Mouse (Mus musculus) hindbrain, embryonic 13.5 days (tissue): ENCODE measurements around the gene Pla2g3. TPM values are rescaled to one million over a fixed set of nuclear protein-coding genes. Genes with fewer than 3 reads are reported as not detected.

ENCODE experiments used
- ATAC-seq: fragments of 200-750 bp; cut with Nextera tagmentation; 2 replicates; pipeline ENCODE4 v1.8.0; 2017; ENCODE audit warnings: moderate TSS enrichment; ENCODE audit not compliant: low FRiP score
- H3K27ac ChIP-seq: fragments of 300-500 bp; sonication (generic); 2 replicates; pipeline ENCODE4 v1.5.1; 2015; ENCODE audit warnings: inconsistent platforms, mild to moderate bottlenecking, moderate library complexity
- H3K27me3 ChIP-seq: fragments of 300-500 bp; sonication (generic); 2 replicates; pipeline ENCODE4 v1.6.1; 2015; ENCODE audit warnings: mild to moderate bottlenecking, inconsistent platforms
- H3K36me3 ChIP-seq: fragments of 300-500 bp; sonication (generic); 2 replicates; pipeline ENCODE4 v1.6.1; 2015; ENCODE audit warnings: mild to moderate bottlenecking, inconsistent platforms
- H3K4me1 ChIP-seq: fragments of 300-500 bp; sonication (generic); replicated peaks from 2 replicates; pipeline ENCODE4 v1.6.1; 2015; ENCODE audit warnings: inconsistent platforms
- H3K4me2 ChIP-seq: fragments of 300-500 bp; sonication (generic); 2 replicates; pipeline ENCODE4 v1.6.1; 2015; ENCODE audit warnings: inconsistent platforms, mild to moderate bottlenecking, moderate library complexity
- H3K4me3 ChIP-seq: fragments of 300-500 bp; sonication (generic); 2 replicates; pipeline ENCODE4 v1.5.1; 2015; ENCODE audit warnings: mild to moderate bottlenecking, inconsistent platforms
- H3K9ac ChIP-seq: fragments of 300-500 bp; sonication (generic); 2 replicates; pipeline ENCODE4 v1.6.1; 2015; ENCODE audit warnings: mild to moderate bottlenecking, inconsistent platforms
- H3K9me3 ChIP-seq: fragments of 300-500 bp; sonication (generic); 2 replicates; pipeline ENCODE4 v1.6.1; 2016; ENCODE audit warnings: inconsistent platforms
- WGBS: fragments of 180-500 bp; shearing (Covaris S2); methylation state at CpG from one replicate; pipeline ENCODE4 v1.1.7; 2015; 5-methylcytosine and 5-hydroxymethylcytosine counted together
- polyA plus RNA-seq: library from polyadenylated mRNA; unstranded; fragments of >200 nt; fragmentation: Nextera tagmentation; extraction: Ambion mirVana; gene quantifications from 2 replicates; pipeline ENCODE4 v1.2.1, GENCODE M21; 2015

Gene Pla2g3
- polyA plus RNA-seq, 1 experiment from 2014 or later = 0.62 TPM

DNA sequence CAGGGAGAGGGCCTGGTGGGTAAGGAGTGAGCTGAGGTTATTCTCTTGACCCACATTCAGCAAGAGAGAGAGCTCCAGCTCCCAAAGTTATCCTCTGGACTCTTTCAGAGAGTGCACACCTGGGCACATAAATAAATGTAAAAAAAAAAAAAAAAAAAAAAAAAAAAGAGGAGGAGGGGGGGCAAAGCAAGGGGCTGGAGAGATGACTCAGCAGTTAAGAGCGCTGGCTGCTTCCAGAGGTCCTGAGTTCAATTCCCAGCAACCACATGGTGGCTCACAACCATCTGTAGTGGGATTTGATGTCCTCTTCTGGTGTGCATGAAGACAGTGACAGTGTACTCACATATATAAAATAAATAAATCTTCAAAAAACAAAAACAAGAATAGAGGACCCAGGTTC is 9.2 kb downstream of the Pla2g3 start:
- no peaks in the 10 kb centered on the region for H3K36me3 ChIP-seq
- no peak overlapping the region for H3K9ac ChIP-seq
- no peak overlapping the region for H3K4me2 ChIP-seq
- H3K4me1 ChIP-seq = no peaks in the 10 kb centered on the region; the same call in none of the 2 replicates
- H3K4me3 ChIP-seq = no peak overlapping the region
- ATAC-seq = no peak
- no peak overlapping the region for H3K27ac ChIP-seq
- 92% methylated on average over 1 of the region's 1 CpGs for WGBS
- no peaks in the 10 kb centered on the region for H3K9me3 ChIP-seq
- no peaks in the 10 kb centered on the region for H3K27me3 ChIP-seq

DNA sequence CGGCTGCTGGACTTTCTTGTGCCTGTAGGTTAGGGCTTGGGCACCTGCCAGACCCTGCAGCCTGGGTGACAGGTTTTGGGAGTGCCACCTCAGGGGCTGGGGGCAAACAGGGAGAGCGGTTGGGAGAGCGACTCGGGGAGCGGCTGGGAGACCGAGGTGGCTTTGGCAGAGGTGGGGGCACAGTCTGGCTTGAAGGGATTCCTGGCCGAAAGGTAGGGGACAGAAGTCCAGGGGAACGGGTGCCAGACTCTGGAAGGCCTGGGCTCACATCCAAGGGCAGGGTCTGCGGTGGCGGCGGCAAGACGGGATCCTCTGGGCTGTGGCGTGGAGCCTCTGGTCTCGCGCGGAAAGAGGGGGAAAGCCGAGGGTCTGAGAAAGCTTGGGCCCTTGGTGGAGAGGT is 14.0 kb downstream of the Pla2g3 start:
- Histone ChIP-seq H3K4me3 (no peak overlapping the region), H3K9ac (no peak overlapping the region), H3K4me1 (peaks cover 9% of the 10 kb centered on the region), H3K27me3 (no peaks in the 10 kb centered on the region), H3K4me2 (no peak overlapping the region), H3K36me3 (no peaks in the 10 kb centered on the region), H3K27ac (no peak overlapping the region), H3K9me3 (no peaks in the 10 kb centered on the region)
- ATAC-seq = no peak
- WGBS = 84% methylated on average over 17 of the region's 17 CpGs

DNA sequence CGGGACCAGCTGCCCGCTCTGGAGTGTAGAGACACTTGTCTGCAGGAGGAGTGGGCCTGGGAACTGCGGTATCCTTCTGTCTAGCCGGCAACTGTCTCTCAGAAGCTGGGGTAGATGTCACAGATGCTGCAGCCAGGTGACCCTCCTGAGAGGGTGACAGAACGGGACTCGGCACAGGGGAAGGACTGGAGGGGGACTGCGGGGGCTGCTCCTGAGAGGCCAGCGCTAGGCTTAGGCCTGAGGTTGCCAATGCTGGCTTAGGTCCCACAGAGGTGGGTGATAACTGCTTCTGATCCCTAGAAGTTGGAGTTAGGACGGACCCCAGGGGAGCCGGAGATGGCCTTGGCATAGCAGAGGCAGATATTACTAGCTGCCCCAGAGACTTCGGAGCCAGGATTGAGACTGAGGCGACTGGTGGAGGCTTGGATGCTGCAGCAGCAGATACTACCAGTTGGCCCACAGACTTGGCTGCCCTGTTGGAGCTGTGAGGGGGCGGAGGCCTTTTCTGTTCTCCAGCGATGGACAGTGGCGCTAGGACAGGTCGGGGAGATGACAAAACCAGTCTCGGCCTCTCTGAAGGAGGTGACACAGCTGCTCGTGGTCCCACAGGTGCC is 14.5 kb downstream of the Pla2g3 start:
- no peak for ATAC-seq
- H3K9ac ChIP-seq = no peak overlapping the region
- no peak overlapping the region for H3K4me3 ChIP-seq
- peaks cover 9% of the 10 kb centered on the region for H3K4me1 ChIP-seq
- no peaks in the 10 kb centered on the region for H3K27me3 ChIP-seq
- H3K36me3 ChIP-seq = no peaks in the 10 kb centered on the region
- 80% methylated on average over 18 of the region's 18 CpGs for WGBS
- H3K27ac ChIP-seq = no peak overlapping the region
- no peaks in the 10 kb centered on the region for H3K9me3 ChIP-seq
- H3K4me2 ChIP-seq = no peak overlapping the region

DNA sequence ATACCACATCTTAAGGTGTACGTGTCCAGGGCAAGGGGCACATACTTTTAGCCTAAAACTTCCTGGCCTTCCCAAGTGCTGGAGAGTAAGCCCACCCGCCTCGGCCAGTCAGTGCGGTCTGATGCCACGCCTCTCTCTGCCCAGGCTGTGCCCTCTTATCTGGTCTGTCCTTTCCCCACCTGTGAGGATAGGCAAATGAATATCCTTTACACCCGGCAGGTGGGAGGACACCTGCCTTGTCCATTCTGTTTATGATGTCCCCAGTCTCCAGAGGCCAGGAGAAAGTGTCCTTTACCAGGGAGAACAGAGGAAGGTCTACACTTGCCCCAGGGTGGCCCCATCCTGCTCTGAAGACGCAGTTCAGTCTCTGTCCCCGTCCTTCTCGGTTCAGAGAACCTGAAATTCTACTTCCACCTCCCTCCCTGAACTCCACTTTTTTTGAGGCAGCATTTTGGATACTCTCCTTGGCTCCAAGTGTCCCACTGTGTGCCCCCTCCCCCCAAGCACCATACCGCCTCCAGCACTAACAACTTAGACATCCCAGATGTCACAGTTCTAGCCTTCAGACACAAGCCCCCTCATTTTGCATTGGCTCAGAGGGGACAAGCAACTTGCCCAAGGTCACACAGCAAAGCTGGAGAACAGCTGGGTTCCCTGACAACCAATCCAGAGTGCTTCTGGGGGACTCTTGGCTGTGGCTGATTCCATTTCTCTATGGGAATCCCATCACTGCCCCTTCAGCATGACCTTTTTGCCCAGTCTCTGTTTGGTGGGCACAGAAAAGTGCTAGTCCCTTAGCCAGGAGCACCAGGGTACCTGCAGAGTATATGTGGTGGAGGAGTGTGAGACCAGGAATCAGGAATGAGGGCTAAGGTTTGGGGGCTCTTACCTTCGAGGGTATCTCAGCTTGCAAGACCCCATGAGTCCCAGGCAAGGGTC is 15.9 kb downstream of the Pla2g3 start:
- H3K36me3 ChIP-seq = no peaks in the 10 kb centered on the region
- no peaks in the 10 kb centered on the region for H3K27me3 ChIP-seq
- H3K9ac ChIP-seq = peak overlapping the region; percentile 61
- peaks cover 9% of the 10 kb centered on the region for H3K4me1 ChIP-seq
- H3K4me3 ChIP-seq = peak overlapping the region; percentile 34
- ATAC-seq = peak; percentile 41
- WGBS = 73% methylated on average over 11 of the region's 11 CpGs
- peak overlapping the region; percentile 40 for H3K4me2 ChIP-seq
- H3K27ac ChIP-seq = no peak overlapping the region
- H3K9me3 ChIP-seq = no peaks in the 10 kb centered on the region

DNA sequence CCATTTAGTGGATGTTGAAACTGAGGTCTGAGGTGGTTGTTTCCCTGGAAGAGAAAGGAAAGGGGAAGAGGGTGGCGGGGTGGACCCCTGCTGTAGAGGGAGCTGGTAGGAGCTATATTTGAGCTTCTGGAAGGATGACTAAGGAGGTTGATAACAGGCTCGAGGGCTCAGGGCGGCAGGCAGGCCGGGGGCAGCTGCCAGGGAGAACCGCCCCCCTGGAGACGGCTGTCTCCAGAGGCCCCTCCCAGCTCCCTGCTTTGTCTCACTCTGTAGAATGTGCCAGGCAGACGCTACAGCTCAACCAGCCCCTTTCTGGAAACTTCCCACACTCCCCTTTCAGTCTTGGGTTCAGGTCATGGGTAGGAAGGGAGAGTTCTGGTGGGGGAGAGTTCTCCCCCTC is 20.1 kb downstream of the Pla2g3 start:
- ATAC-seq = no peak
- no peak overlapping the region for H3K4me3 ChIP-seq
- peaks cover 9% of the 10 kb centered on the region for H3K4me1 ChIP-seq
- H3K9me3 ChIP-seq = no peaks in the 10 kb centered on the region
- H3K27me3 ChIP-seq = 0 out of 2 replicates have a peak, but pooled peaks cover 2% of the 10 kb centered on the region
- H3K27ac ChIP-seq = no peak overlapping the region
- no peak overlapping the region for H3K9ac ChIP-seq
- H3K36me3 ChIP-seq = no peaks in the 10 kb centered on the region
- H3K4me2 ChIP-seq = no peak overlapping the region
- 68% methylated on average over 7 of the region's 7 CpGs for WGBS

DNA sequence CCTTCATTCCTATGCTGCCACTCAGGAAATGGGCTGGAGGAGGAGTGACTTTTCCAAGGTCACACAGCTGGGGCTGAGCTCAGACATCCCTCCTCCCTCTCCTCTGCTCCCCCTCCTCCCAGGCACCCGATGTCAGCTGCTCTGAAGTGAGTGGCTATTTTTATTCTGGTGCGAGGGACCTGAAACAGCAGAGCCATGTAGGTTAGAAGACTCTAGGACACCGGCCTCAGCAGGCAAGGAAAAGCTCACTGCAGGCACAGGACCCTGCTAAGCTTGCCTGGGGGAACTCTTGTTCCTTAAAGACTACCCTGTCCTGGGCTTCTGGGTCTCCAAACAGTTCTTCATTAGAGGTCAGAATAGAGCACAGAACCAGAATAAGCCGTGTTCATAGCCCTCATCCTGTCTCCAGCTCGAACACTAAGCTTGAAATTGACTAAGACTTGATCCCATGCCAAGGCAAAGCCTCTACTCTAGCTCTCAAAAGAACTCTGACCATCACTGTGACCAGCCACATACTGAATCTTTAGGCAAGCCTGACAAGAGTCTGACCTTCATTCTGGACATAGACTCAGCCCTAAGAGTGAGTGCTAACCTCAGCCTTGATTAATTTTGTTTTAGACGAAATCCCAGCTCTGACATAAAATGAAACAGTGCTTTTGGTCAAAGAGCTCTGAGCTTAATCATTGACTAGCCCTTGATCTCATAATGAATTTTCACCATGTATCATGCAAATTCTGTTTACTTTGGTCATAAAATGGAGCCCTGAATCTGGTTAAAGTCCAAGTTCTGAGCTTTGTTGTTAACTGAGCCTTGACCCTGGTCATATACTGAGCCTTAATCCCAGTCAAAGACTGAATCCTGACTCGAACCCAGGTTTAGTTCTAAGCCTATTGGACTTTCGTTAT is 21.3 kb downstream of the Pla2g3 start:
- no peak overlapping the region for H3K27ac ChIP-seq
- WGBS = 80% methylated on average over 8 of the region's 8 CpGs
- no peaks in the 10 kb centered on the region for H3K9me3 ChIP-seq
- H3K4me3 ChIP-seq = no peak overlapping the region
- peaks cover 10% of the 10 kb centered on the region for H3K4me1 ChIP-seq
- 0 out of 2 replicates have a peak, but pooled peaks cover 2% of the 10 kb centered on the region for H3K27me3 ChIP-seq
- ATAC-seq = no peak
- H3K4me2 ChIP-seq = no peak overlapping the region
- H3K9ac ChIP-seq = no peak overlapping the region
- no peaks in the 10 kb centered on the region for H3K36me3 ChIP-seq

DNA sequence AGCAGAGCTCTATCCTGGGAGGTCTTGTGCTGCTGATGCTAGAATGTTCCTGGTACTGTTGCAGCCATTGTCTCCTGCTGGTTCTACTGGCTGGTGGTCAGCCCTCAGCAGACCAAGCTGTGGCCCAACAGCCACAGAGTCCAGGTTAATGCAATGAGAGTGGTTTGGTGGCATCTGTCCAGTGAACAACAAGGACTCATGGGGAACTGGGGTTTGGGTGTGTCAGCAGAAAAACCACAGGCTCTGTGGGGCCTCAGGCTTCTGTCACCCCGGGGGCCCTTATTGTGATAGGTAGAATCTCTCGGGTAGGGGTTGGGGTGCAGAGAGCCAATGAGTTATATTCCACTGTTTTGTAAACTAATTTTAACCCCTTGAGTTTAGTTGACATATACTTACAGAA is 22.2 kb downstream of the Pla2g3 start:
- H3K36me3 ChIP-seq = no peaks in the 10 kb centered on the region
- no peak overlapping the region for H3K9ac ChIP-seq
- H3K27ac ChIP-seq = no peak overlapping the region
- H3K4me2 ChIP-seq = no peak overlapping the region
- 0 out of 2 replicates have a peak, but pooled peaks cover 3% of the 10 kb centered on the region for H3K27me3 ChIP-seq
- WGBS = 91% methylated on average over 2 of the region's 2 CpGs
- no peaks in the 10 kb centered on the region for H3K9me3 ChIP-seq
- no peak for ATAC-seq
- no peak overlapping the region for H3K4me3 ChIP-seq
- peaks cover 13% of the 10 kb centered on the region for H3K4me1 ChIP-seq

DNA sequence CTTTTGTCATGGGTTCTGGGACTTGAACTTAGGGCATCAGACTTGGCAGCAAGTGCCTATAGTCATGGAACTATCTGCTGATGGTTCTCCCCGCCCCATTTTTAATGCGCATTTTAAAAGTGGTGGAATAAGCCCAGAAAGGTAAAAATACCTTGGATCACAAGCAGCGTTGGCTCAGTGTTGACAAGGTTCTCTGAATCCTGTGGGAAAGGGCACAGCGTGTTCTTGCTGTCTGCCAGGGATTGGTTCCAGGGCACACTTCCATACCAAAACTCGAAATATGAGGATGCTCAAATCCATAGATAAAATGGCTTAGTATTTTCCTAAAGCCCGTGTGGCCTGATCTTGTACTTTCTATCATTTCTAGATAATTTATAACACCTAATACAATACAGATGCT is 25.2 kb downstream of the Pla2g3 start:
- Histone ChIP-seq H3K4me3 (no peak overlapping the region), H3K27ac (no peak overlapping the region), H3K36me3 (no peaks in the 10 kb centered on the region), H3K9me3 (no peaks in the 10 kb centered on the region), H3K9ac (no peak overlapping the region), H3K4me2 (no peak overlapping the region), H3K27me3 (peaks cover 33% of the 10 kb centered on the region), H3K4me1 (peaks cover 35% of the 10 kb centered on the region)
- no peak for ATAC-seq
- WGBS = 92% methylated on average over 6 of the region's 6 CpGs

DNA sequence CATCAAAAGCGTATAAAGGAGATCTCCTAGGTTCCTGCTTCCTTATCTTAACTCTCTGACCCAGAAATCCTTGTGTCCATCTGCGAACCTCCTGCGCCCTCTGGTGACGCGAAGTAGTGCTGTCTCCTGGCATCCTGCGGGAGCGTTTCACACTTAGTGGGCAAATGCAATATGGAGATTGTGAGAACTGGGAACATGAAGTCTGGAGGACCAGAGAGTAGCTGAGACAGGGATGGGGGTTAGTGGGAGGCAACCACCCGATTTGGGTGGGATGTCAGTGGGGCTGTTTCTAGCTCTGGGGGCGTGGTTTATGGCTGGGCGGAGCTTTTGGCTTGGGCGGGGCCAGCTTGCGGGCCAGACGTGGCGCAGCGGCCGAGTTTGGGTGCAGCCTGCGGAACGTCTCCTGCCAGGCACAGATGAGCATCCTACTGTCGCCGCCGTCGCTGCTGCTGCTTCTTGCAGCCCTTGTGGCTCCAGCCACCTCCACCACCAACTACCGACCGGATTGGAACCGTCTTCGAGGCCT is 26.5 kb downstream of the Pla2g3 start, which contains the start of gene Selenom:
TSS of gene Selenom (plus strand) at position 156 of the 526 bp plus-strand sequence.
- no peak within 1 kb of the TSS for H3K27ac ChIP-seq
- peak within 1 kb of the TSS; percentile 74 for H3K4me2 ChIP-seq
- H3K36me3 ChIP-seq = no peaks in the 10 kb centered on the region
- peak within 1 kb of the TSS; percentile 67 for H3K9ac ChIP-seq
- H3K4me1 ChIP-seq = peaks cover 35% of the 10 kb centered on the region
- WGBS = under 1% methylated on average over 26 of the region's 26 CpGs
- H3K9me3 ChIP-seq = no peaks in the 10 kb centered on the region
- peak; percentile 64 for ATAC-seq
- peak within 1 kb of the TSS; percentile 46 for H3K4me3 ChIP-seq
- H3K27me3 ChIP-seq = peaks cover 40% of the 10 kb centered on the region

DNA sequence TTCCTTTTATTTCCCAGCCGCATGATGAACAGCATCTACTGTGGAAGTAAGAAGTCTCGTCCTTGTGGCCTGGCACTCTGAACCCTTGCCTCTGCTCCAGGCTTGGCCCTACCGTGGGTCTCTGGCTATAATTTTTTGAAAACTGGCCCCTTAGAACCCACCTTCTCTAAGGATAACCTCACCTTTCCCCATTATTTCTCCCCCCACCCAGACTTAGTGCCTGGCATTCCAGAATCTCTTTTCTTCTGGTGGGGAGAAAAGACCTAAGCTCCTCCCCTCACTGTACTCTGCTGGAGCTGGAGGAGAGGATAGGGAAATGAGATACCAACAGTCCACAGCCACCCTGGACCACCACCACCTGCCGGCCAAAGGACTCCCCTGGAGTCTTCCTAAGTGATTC is 27.1 kb downstream of the Pla2g3 start:
- WGBS = 9% methylated on average over 4 of the region's 4 CpGs
- H3K4me1 ChIP-seq = peaks cover 35% of the 10 kb centered on the region
- H3K36me3 ChIP-seq = no peaks in the 10 kb centered on the region
- H3K27ac ChIP-seq = no peak overlapping the region
- ATAC-seq = 0 out of 2 replicates have a peak, but pooled peaks have one; percentile 3
- peak overlapping the region; percentile 46 for H3K4me3 ChIP-seq
- H3K27me3 ChIP-seq = peaks cover 40% of the 10 kb centered on the region
- peak overlapping the region; percentile 67 for H3K9ac ChIP-seq
- H3K9me3 ChIP-seq = no peaks in the 10 kb centered on the region
- peak overlapping the region; percentile 74 for H3K4me2 ChIP-seq

DNA sequence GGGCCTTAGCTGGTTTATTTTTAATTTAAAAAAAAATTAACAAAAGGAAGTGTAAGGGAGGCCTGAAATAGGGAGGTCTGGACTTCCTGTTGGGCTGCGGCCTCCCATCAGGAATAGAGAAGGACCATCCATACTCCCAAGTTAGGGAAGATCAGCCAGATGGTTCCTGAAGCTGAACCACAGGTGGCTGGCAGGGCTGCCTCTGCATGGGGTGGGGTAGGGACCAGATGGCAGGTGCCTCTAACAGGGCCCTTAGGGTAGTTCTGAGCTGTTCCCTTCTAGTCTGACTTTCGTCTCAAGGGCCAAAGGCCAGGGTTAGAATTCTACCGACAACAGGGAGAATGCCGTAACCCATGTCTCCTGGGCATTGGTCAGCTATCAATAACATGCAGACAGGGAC is 27.6 kb downstream of the Pla2g3 start:
- H3K27ac ChIP-seq = no peak overlapping the region
- peaks cover 35% of the 10 kb centered on the region for H3K4me1 ChIP-seq
- H3K36me3 ChIP-seq = no peaks in the 10 kb centered on the region
- H3K4me3 ChIP-seq = peak overlapping the region; percentile 46; the same call in 1 of the 2 replicates
- peak overlapping the region; percentile 74 for H3K4me2 ChIP-seq
- peak overlapping the region; percentile 67; the same call in 1 of the 2 replicates for H3K9ac ChIP-seq
- no peak for ATAC-seq
- H3K9me3 ChIP-seq = no peaks in the 10 kb centered on the region
- H3K27me3 ChIP-seq = peaks cover 37% of the 10 kb centered on the region
- 72% methylated on average over 4 of the region's 4 CpGs for WGBS
